Mouse (Mus musculus) Patski (cell line): ENCODE measurements around the gene E130114P18Rik. TPM values are rescaled to one million over a fixed set of nuclear protein-coding genes. Genes with fewer than 3 reads are reported as not detected.

Experiments used
- ATAC-seq: fragments of 100-300 bp; one replicate; pipeline ENCODE4 v1.8.0; 2021
- CTCF ChIA-PET: fragments of 350-600 bp; sonication (Branson Sonifier 250); formaldehyde crosslinking; loops from one replicate; lab custom pipeline; 2022; ENCODE audit warnings: inconsistent platforms; lab: Charles Lee
- POLR2A ChIA-PET: fragments of 350-600 bp; sonication (Branson Sonifier 250); formaldehyde crosslinking; loops from one replicate; lab custom pipeline; 2022; ENCODE audit warnings: antibody characterized with exemption, inconsistent platforms; lab: Charles Lee
- DNase-seq: peaks from one replicate; pipeline ENCODE4 v3.0.0-alpha.2; 2011; ENCODE audit warnings: low read depth, low spot score
- H3K27me3 ChIP-seq: fragments of 371-371 bp; one replicate; pipeline ENCODE4 v1.5.1; 2021
- CTCF ChIP-seq: fragments of 100-300 bp; IDR thresholded peaks from one replicate; pipeline ENCODE4 v1.5.1; 2021
- in situ Hi-C: fragments of 300-500 bp; cut with MboI; formaldehyde crosslinking; loops from 3 replicates; pipeline ENCODE4 v1.11.1; 2018; ENCODE audit warnings: low pct_unique_long_range_greater_than_20kb, mixed read lengths
- polyA plus RNA-seq: library from polyadenylated mRNA; unstranded; gene quantifications from one replicate; pipeline ENCODE4 v1.2.3, GENCODE M21; 2021

The E130114P18Rik gene
- polyA plus RNA-seq, 1 experiment from 2014 or later: 0.09 TPM

DNA sequence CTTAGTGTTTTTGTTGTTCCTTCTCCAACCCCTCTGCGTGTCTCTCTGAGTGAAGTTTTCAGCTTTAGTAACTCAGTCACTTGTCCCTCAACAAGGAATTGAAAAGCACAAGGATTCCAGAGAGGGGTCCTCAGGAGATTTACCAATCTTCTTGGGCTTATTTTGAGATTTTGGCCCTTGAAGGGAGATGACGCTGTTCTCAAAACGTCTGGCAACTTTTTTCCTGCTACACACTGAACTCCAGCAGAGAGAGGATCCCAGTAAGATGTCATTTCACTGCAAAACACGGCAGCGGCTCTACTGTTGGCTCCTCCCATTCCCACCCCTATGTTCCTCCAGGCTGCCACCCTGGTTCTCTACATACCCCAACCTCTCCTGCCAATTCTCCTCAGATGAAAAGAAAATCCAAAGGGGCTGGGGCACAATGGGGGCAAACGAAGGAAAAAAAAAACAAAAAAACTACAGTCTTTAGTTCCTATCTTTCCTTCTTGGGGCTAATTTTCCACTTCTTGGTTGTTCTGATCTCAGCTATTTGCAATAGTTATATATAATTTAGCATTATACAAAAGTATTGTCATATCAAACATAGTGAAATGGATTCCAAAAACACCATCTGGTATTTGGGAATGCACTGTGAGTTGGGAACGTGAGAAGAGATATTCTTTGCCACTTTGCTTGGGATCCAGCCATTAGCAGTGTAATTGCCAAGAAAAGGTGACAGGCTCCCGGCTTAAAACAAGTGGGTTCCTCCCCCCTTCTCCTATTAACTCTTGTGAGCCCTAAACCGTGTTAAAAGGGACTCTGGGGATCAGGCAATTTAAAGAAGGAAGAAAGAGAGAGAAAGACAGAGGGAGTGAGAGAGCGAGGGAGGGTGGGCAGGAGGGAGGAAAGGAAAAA lies 167.8 kb downstream of the E130114P18Rik start:
- CTCF ChIA-PET: no interaction called here
- POLR2A ChIA-PET: no interaction called here
- in situ Hi-C loops: no loop called here
- TF ChIP-seq CTCF: no peak
- H3K27me3 ChIP-seq: no peaks in the 10 kb centered on the region
- no peak for ATAC-seq
- no peak for DNase-seq

DNA sequence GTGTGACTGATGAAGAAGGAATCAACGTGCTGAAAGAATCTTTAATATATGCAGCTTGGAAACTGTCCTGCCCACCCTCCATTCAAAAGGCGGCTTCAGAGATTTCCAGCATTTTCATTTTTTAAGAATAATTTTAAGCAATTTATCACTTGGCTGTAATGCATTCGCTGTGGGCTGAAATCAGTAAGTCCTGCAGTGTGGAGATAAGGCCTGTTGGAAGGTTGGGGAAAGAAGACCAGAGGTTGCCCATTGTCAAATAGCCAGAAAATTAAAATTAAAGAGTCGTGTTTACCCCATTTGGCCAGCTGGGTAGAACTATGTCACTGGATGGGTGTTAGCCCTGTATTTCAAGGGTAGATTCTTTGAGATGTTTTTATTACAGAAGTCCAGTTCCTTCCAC lies 168.5 kb downstream of the E130114P18Rik start:
- ATAC-seq (no peak), DNase-seq (no peak)
- CTCF ChIA-PET: interaction anchor here (1.0 kb wide), 1 partner anchor 88 kb away, joined by 3 read pairs; no protein-coding TSS in a partner anchor
- H3K27me3 ChIP-seq: no peaks in the 10 kb centered on the region
- POLR2A ChIA-PET: no interaction called here
- in situ Hi-C loops: no loop called here
- TF ChIP-seq CTCF: no peak

DNA sequence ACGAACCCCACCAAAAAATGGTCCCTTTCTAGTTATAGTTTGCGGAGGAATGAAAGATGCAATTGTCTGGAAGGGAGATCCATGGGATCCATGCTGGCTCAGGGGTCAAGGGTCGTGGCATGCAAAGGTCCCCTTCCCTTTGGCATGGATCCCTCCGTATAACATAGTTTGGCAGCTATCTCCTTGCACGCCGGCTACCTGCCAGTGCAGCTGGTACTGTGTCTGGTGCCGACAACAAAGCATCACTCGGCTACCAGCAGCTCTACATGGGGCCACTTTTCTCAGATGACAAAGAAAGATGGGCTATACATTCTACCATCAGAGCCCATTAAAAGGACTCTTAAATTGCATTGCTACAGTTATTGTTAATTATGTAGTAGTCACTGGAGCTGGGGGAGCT lies 169.2 kb downstream of the E130114P18Rik start:
- TF ChIP-seq CTCF: no peak
- ChIA-PET CTCF (interaction anchor here (1.0 kb wide), 1 partner anchor 89 kb away, joined by 3 read pairs; no protein-coding TSS in a partner anchor), POLR2A (no interaction called here)
- ATAC-seq (no peak), DNase-seq (no peak)
- H3K27me3 ChIP-seq: no peaks in the 10 kb centered on the region
- in situ Hi-C loops: no loop called here

DNA sequence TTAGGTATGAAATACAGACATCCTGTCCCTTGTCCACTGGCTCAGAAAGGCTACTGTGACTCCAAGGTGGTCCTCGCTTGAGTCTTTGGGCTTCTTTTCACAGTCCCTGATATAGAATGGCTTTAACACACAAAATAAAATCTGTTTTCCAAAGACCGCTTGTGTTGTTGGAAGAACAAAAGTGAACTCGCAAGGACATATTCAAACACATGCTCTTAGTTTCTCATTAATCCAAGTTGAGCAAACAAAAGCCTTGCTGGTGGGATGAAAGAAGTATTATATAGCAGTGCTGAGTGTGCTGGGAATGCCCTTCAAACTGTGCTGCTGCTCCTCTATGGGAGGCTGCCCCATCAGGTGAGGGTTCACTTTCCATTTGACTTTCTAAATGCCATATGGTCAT lies 169.7 kb downstream of the E130114P18Rik start:
- ChIA-PET POLR2A (no interaction called here), CTCF (no interaction called here)
- DNase-seq (no peak), ATAC-seq (no peak)
- TF ChIP-seq CTCF: no peak
- H3K27me3 ChIP-seq: no peaks in the 10 kb centered on the region
- in situ Hi-C loops: no loop called here

DNA sequence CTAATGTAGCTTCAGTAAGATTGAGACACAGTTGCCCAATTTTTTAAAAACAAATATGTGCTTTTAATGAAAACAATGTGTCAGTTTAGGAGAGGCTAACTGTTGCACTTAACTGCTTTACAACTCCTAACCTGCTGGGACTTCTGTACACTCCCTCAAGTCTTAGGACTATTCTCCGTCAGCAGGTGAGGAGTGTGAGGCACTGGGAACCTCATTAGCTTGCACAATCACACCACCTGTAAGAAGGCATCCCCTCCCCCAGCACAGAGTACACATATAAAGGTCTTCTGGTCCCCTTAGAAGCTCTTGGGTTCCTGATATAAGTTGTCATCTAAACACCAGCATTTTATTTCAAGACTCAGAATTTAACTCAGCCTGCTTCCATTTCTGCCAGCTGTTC lies 170.7 kb downstream of the E130114P18Rik start:
- TF ChIP-seq CTCF: no peak
- ChIA-PET POLR2A (no interaction called here), CTCF (no interaction called here)
- in situ Hi-C loops: no loop called here
- ATAC-seq: no peak
- no peak for DNase-seq
- no peaks in the 10 kb centered on the region for H3K27me3 ChIP-seq

DNA sequence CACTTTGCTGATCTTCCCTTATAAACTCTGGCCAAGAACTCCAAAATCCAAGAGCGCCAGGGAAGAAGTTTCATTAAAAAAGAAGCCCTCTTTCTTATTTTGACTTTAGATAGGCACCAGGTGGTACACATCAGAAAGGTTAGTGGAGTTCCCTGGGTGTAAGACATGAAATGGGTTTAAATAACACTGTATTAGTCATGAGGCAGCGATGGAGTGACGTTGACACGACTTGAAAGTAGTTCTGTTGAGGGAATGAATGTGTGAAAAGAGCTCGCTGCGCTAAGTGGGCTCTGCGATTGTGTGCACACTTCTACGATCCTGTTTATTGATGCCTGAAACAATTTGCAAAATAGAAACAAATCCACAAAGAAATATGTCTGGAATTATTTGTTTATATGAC lies 171.4 kb downstream of the E130114P18Rik start:
- in situ Hi-C loops: no loop called here
- no peaks in the 10 kb centered on the region for H3K27me3 ChIP-seq
- POLR2A ChIA-PET: no interaction called here
- ATAC-seq (no peak), DNase-seq (no peak)
- CTCF ChIA-PET: no interaction called here
- no peak for TF ChIP-seq CTCF

DNA sequence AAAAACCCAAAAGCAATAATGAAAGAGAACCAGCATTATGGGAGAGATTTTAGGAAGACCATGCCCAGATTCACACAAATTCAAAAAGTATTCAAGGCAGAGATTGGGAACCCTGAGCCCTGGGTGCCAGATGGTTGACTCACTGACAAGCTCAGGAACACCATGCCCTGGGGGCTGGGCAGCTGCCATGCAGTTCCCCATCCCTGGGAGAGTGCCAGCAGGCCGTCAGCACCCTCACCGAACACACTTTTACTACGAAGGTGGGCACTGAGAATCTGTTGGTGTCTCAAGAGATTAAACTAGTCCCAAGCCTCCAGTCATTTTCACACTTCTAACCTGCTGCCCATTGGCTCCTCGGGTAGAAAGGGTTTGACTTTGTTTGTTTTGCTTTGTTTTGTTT lies 175.3 kb downstream of the E130114P18Rik start:
- in situ Hi-C loops: no loop called here
- TF ChIP-seq CTCF: no peak
- DNase-seq: no peak
- CTCF ChIA-PET: no interaction called here
- no peaks in the 10 kb centered on the region for H3K27me3 ChIP-seq
- ATAC-seq: no peak
- POLR2A ChIA-PET: no interaction called here

DNA sequence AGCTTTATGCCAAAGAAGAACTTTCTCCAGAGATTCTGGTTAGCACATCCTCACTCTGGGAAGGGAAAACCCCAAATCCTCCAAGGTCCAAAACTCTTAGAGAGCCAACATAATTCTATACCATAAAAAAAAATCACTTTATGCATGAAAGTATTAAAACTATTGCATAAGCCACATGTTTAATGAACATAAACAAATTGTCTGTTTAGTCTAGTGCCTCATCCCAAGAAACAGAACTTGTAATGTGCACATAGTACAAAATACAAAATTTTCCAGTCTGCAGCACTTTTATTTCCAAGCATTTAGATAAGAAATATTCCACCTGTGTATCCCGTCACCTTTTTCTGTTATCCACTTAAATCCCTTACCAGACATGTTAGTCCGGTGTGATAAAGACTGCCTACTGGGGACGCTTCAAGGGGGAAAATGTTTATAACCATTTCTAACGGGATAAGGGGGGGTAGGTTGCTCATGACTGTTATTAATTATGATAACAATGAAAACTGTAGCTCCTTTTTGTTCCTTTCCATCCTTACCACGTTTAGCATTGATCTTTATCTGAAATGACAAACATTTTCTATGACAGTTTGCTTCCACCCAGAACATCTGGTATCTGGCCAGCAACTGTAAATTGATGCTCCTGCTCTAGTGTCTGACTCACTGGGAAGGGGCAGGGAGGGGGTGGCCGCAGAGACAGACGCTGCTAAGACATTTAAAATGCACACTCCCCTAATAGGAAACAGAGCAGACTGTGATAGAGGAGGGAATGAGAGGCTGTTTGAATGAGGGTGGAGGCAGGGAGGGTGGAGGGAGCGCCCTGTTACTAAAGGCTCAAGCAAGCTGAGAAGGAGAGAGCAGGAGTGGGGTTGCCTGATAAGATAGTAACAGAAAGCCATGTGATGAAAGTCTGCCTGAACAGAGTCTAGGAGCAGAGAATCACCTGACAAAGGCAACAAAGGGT lies 176.7 kb downstream of the E130114P18Rik start:
- in situ Hi-C loops: no loop called here
- CTCF ChIA-PET: no interaction called here
- no peak for TF ChIP-seq CTCF
- DNase-seq (no peak), ATAC-seq (no peak)
- no peaks in the 10 kb centered on the region for H3K27me3 ChIP-seq
- POLR2A ChIA-PET: interaction anchor here (0.6 kb wide), 1 partner anchor 172 kb away, joined by 6 read pairs; the partner anchor contains the start of gene Nfia

DNA sequence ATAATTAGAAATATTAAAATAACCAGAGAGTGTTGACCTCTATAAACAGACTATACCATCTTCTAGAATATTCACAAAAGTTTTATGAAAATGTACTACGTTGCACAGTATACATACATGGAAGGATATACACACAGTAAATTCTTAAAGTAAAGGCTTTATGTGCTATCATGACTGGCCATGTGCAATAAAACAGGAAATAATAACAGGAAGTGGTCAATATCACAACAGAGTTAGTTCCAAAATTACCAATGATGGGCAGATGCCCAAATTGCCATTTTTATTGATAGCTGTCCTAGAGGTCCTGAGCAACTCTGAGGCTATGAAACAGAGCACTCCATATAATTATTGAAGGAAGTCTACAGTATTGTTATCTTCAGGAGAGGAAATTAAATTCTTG lies 180.4 kb downstream of the E130114P18Rik start:
- CTCF ChIA-PET: interaction anchor here (1.0 kb wide), 1 partner anchor 13 kb away, joined by 4 read pairs; no protein-coding TSS in a partner anchor
- POLR2A ChIA-PET: no interaction called here
- no peaks in the 10 kb centered on the region for H3K27me3 ChIP-seq
- in situ Hi-C loops: no loop called here
- no peak for TF ChIP-seq CTCF
- DNase-seq: no peak
- ATAC-seq: no peak

DNA sequence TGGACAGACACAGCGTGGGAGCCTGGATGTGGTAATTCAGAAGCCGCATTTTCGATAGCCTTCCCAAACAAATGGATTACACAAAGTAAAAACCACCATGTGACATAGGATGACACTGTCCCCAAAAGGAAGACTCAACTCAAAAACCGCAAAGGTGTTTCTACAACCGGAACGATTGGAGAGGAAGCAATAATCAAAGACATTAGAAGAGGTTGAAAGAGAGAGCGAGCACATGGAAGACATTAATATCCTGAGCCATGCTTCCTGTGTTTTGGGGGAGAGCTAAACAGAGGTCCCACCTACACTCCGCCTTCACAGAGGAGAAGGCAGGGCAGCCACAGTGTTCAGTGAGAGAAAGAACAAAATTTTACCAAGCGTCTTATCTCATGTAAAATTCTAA lies 181.5 kb downstream of the E130114P18Rik start:
- ChIA-PET CTCF (no interaction called here), POLR2A (no interaction called here)
- no peak for TF ChIP-seq CTCF
- no peaks in the 10 kb centered on the region for H3K27me3 ChIP-seq
- in situ Hi-C loops: no loop called here
- ATAC-seq: no peak
- no peak for DNase-seq
